Mouse (Mus musculus) small intestine, adult 2 months (tissue): ENCODE data around the gene Gm37240.

Source experiments
- CTCF ChIP-seq: fragments of 200-500 bp; IDR thresholded peaks from 2 replicates; pipeline ENCODE4 v1.5.1; 2012; ENCODE audit warnings: low read depth, mild to moderate bottlenecking, control low read depth, inconsistent platforms, low read length, moderate library complexity, mixed read lengths; ENCODE audit not compliant: insufficient replicate concordance, insufficient read length; ENCODE audit errors: extremely low read depth
- POLR2A ChIP-seq: fragments of 200-500 bp; IDR thresholded peaks from 2 replicates; pipeline ENCODE4 v1.6.1; 2012; ENCODE audit warnings: low read depth, mild to moderate bottlenecking, control low read depth, inconsistent platforms, low read length, moderate library complexity

DNA sequence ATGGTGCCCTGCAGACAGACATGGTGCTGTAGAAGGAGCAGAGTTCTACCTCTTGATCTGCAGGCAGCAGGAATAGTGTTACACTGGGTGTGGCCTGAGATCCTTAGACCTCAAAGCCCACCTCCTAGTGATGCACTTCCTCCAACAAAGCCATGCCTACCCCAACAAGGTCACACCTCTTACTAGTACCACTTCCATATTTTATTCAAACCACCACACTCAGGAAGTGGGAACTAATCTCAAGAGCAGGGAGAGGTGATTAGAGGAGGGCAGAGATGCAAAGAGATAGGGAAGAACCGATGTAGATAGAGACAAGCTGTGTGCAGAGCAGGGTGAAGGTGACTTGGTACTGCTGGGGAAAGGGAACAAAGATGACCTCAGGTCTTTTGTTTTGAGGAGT lies 773.8 kb downstream of the Gm37240 start:
- no peak for TF ChIP-seq CTCF
- TF ChIP-seq POLR2A, result no peak
